Mouse (Mus musculus): ENCODE results near the gene Oat.

GRCm38 (mm10) chr7:132597251-132598041 lies 21.2 kb upstream of the Oat start:
- TF ChIP-seq CTCF (IDR thresholded peaks at IDR 0.05; ENCODE audit: extremely low read depth, insufficient read depth, low read length) (no peak), POLR2A (IDR thresholded peaks at IDR 0.05; ENCODE audit: extremely low read depth, insufficient read depth, low read length) (no peak)

All from cortical plate, adult 2 months (tissue).